Mouse (Mus musculus) heart, embryonic 10.5 days (tissue): ENCODE results near the gene Bpifc. TPM values are rescaled to one million over a fixed set of nuclear protein-coding genes. Genes with fewer than 3 reads are reported as not detected.

Source experiments
- DNase-seq: peaks from one replicate; pipeline ENCODE4 v3.0.0-alpha.2; 2017; ENCODE audit warnings: low spot score
- H3K27ac ChIP-seq: fragments of 300-500 bp; sonication (generic); 2 replicates; pipeline ENCODE4 v1.5.1; 2016; ENCODE audit warnings: mild to moderate bottlenecking
- H3K27me3 ChIP-seq: fragments of 300-500 bp; sonication (generic); 2 replicates; pipeline ENCODE4 v1.6.1; 2016; ENCODE audit warnings: mild to moderate bottlenecking; ENCODE audit not compliant: poor library complexity, insufficient read depth, severe bottlenecking
- H3K36me3 ChIP-seq: fragments of 300-500 bp; sonication (generic); 2 replicates; pipeline ENCODE4 v1.6.1; 2016; ENCODE audit warnings: mild to moderate bottlenecking, moderate library complexity
- H3K4me1 ChIP-seq: fragments of 300-500 bp; sonication (generic); 2 replicates; pipeline ENCODE4 v1.6.1; 2016; ENCODE audit warnings: mild to moderate bottlenecking
- H3K4me3 ChIP-seq: fragments of 300-500 bp; sonication (generic); 2 replicates; pipeline ENCODE4 v1.5.1; 2016; ENCODE audit warnings: mild to moderate bottlenecking, moderate library complexity
- H3K9me3 ChIP-seq: fragments of 300-500 bp; sonication (generic); 2 replicates; pipeline ENCODE4 v1.6.1; 2016; ENCODE audit warnings: mild to moderate bottlenecking, moderate library complexity
- WGBS: fragments of 180-500 bp; shearing (Covaris S2); methylation state at CpG from one replicate; pipeline ENCODE4 v1.1.7; 2016; 5-methylcytosine and 5-hydroxymethylcytosine counted together
- polyA plus RNA-seq: library from polyadenylated mRNA; unstranded; fragments of >200 nt; fragmentation: Nextera tagmentation; extraction: Ambion mirVana; gene quantifications from 2 replicates; pipeline ENCODE4 v1.2.1, GENCODE M21; 2016

Gene Bpifc
- 0.13 TPM in 1 of 2 replicates, not detected in the other for polyA plus RNA-seq

DNA sequence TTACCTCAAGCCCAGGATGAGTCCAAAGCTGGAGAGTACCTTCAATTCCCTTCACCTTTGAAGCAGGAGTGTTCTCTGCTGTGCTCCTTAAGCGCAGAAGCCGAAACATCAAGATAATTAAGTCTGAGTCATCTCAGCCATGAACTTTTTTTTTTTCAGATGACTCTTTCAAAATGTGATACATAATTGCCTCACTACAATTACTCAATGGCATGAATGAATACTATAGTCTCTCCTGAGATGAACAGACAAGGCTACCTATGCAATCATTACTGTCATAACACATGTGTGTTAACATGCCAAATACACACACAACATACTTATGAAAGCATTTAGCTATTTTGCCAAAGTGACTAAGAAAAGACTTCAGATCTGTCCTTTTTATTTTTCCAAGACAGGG is at the start of gene Bpifc:
Bpifc (minus strand) TSS at position 115 of the 400 bp plus-strand sequence.
- no peak within 1 kb of the TSS for H3K27ac ChIP-seq
- H3K36me3 ChIP-seq = no peaks in the 10 kb centered on the region
- 91% methylated on average over 2 of the region's 2 CpGs for WGBS
- DNase-seq = no peak
- H3K9me3 ChIP-seq = no peaks in the 10 kb centered on the region
- no peak within 1 kb of the TSS for H3K4me3 ChIP-seq
- H3K27me3 ChIP-seq = no peaks in the 10 kb centered on the region
- no peaks in the 10 kb centered on the region for H3K4me1 ChIP-seq

DNA sequence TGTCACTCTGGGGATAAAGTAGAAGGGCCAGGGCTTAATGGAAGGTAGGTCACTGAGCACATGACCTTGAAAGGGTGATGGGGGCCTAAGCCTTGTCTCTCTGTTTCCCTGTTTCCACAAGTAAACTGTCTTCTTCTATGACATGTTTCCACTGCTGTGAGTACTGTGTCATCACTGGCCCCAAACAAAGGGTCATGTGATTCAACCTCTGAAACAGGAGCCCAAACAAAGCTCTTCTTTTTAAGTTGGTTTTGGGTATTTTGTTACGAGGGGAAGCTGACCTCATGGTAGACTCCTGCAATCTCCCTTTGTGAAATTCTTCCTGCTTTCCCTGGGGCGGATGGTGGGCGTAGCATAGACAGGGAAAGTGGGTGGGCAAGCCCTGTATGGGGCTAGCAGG is 48.6 kb upstream of the Bpifc start:
- Histone ChIP-seq H3K9me3 (peaks cover 2% of the 10 kb centered on the region; the same call in 1 of the 2 replicates), H3K27me3 (no peaks in the 10 kb centered on the region), H3K4me1 (peaks cover 10% of the 10 kb centered on the region; the same call in 1 of the 2 replicates), H3K27ac (no peak overlapping the region), H3K36me3 (peaks cover 2% of the 10 kb centered on the region; the same call in 1 of the 2 replicates), H3K4me3 (no peak overlapping the region)
- WGBS = 62% methylated on average over 3 of the region's 3 CpGs
- no peak for DNase-seq

GRCm38 (mm10) chr10:86057712-86058111 is 46.0 kb upstream of the Bpifc start:
- Histone ChIP-seq H3K27ac (no peak overlapping the region), H3K9me3 (peaks cover 2% of the 10 kb centered on the region; the same call in 1 of the 2 replicates), H3K4me3 (no peak overlapping the region), H3K36me3 (peaks cover 2% of the 10 kb centered on the region; the same call in 1 of the 2 replicates), H3K4me1 (peaks cover 12% of the 10 kb centered on the region), H3K27me3 (no peaks in the 10 kb centered on the region)
- 42% methylated on average over 2 of the region's 2 CpGs for whole genome bisulfite sequencing
- DNase-seq = no peak

DNA sequence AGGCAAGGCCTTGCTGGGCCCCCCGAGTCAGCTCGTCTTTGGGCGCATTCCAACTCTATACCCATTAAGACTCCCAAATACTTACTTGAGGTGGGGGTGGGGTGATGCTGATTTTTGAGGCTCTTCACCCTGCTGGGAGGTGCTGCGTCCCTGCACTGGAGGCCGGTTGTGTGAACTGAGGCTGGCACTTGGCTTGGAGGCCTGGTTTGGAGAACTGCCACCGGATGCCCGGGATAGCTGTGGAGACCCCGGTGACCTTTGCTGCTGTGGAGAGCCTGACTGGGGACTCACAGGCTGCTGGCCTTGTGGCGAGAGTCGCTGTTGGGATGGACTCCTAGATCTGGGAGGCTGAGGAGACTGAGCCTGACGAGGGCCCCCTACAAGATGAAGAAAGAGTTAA is 45.6 kb upstream of the Bpifc start:
- H3K27ac ChIP-seq = no peak overlapping the region

GRCm38 (mm10) chr10:86056297-86056903 is 44.7 kb upstream of the Bpifc start:
- peaks cover 2% of the 10 kb centered on the region; the same call in 1 of the 2 replicates for H3K36me3 ChIP-seq
- peaks cover 16% of the 10 kb centered on the region for H3K4me1 ChIP-seq
- WGBS = 80% methylated on average over 8 of the region's 8 CpGs
- no peaks in the 10 kb centered on the region for H3K27me3 ChIP-seq
- peak; percentile 51 for DNase-seq
- no peak overlapping the region for H3K4me3 ChIP-seq
- 0 out of 2 replicates have a peak, but pooled peaks cover 2% of the 10 kb centered on the region for H3K9me3 ChIP-seq
- no peak overlapping the region for H3K27ac ChIP-seq

More for the DNA sequence above, 45.6 kb upstream of the Bpifc start:
- H3K4me3 ChIP-seq = no peak overlapping the region
- peaks cover 2% of the 10 kb centered on the region; the same call in 1 of the 2 replicates for H3K36me3 ChIP-seq
- peaks cover 16% of the 10 kb centered on the region for H3K4me1 ChIP-seq
- peaks cover 2% of the 10 kb centered on the region; the same call in 1 of the 2 replicates for H3K9me3 ChIP-seq
- H3K27me3 ChIP-seq = no peaks in the 10 kb centered on the region
- DNase-seq = peak; percentile 62
- WGBS = 84% methylated on average over 11 of the region's 11 CpGs

- WGBS = 69% methylated on average over 10 of the region's 10 CpGs
- peak; percentile 43 for DNase-seq
- Histone ChIP-seq H3K36me3 (peaks cover 10% of the 10 kb centered on the region; the same call in 1 of the 2 replicates), H3K4me3 (no peak overlapping the region), H3K27ac (no peak overlapping the region), H3K27me3 (no peaks in the 10 kb centered on the region), H3K9me3 (0 out of 2 replicates have a peak, but pooled peaks cover 2% of the 10 kb centered on the region), H3K4me1 (peaks cover 16% of the 10 kb centered on the region)
These were observed 41.3 kb upstream of the Bpifc start for GRCm38 (mm10) chr10:86052818-86053522.

GRCm38 (mm10) chr10:86050522-86050921 is 38.8 kb upstream of the Bpifc start:
- WGBS = 82% methylated on average over 2 of the region's 2 CpGs
- Histone ChIP-seq H3K4me1 (peaks cover 10% of the 10 kb centered on the region), H3K4me3 (no peak overlapping the region), H3K27ac (no peak overlapping the region), H3K9me3 (no peaks in the 10 kb centered on the region), H3K27me3 (no peaks in the 10 kb centered on the region), H3K36me3 (peaks cover 15% of the 10 kb centered on the region)
- peak; percentile 46 for DNase-seq

DNA sequence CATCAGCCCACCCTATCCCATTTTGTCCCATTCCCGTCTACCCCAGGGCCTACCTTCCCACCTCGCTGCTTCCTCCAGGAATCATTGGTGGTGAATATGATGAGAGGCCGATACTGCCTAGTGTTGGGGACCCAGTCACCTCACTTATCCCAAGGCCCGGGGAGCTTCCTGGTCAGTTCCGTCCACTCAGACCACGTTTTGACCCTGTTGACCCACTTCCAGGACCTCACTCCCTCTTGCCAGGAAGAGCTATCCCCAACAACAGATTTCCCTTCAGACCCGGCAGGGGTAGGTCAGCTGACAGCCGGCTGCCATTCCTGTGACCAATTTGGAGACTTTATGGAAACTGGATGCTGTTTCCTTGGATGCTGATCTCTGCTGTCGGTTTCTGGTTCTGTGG is 36.1 kb upstream of the Bpifc start:
- peaks cover 5% of the 10 kb centered on the region for H3K4me1 ChIP-seq
- H3K9me3 ChIP-seq = no peaks in the 10 kb centered on the region
- H3K4me3 ChIP-seq = no peak overlapping the region
- peaks cover 23% of the 10 kb centered on the region for H3K36me3 ChIP-seq
- DNase-seq = peak; percentile 58
- H3K27ac ChIP-seq = no peak overlapping the region
- WGBS = 91% methylated on average over 9 of the region's 9 CpGs
- H3K27me3 ChIP-seq = no peaks in the 10 kb centered on the region

GRCm38 (mm10) chr10:86046371-86046770 is 34.7 kb upstream of the Bpifc start:
- no peak overlapping the region for H3K27ac ChIP-seq
- peaks cover 22% of the 10 kb centered on the region for H3K36me3 ChIP-seq
- WGBS = 85% methylated on average over 1 of the region's 1 CpGs
- H3K9me3 ChIP-seq = no peaks in the 10 kb centered on the region
- no peaks in the 10 kb centered on the region for H3K27me3 ChIP-seq
- peak; percentile 56 for DNase-seq
- H3K4me3 ChIP-seq = no peak overlapping the region
- H3K4me1 ChIP-seq = no peaks in the 10 kb centered on the region

- DNase-seq = no peak
- Histone ChIP-seq H3K36me3 (peaks cover 24% of the 10 kb centered on the region), H3K27me3 (no peaks in the 10 kb centered on the region), H3K27ac (no peak overlapping the region), H3K4me3 (no peak overlapping the region), H3K4me1 (no peaks in the 10 kb centered on the region), H3K9me3 (no peaks in the 10 kb centered on the region)
- 86% methylated on average over 8 of the region's 8 CpGs for WGBS
These were observed 32.4 kb upstream of the Bpifc start for GRCm38 (mm10) chr10:86044066-86044465.

GRCm38 (mm10) chr10:86043651-86044050 is 32.0 kb upstream of the Bpifc start:
- DNase-seq = no peak
- Histone ChIP-seq H3K4me3 (no peak overlapping the region), H3K27ac (no peak overlapping the region), H3K4me1 (no peaks in the 10 kb centered on the region), H3K27me3 (no peaks in the 10 kb centered on the region), H3K9me3 (no peaks in the 10 kb centered on the region), H3K36me3 (peaks cover 26% of the 10 kb centered on the region)
- WGBS = 82% methylated on average over 4 of the region's 4 CpGs

- Histone ChIP-seq H3K36me3 (peaks cover 34% of the 10 kb centered on the region), H3K27me3 (no peaks in the 10 kb centered on the region), H3K4me3 (no peak overlapping the region), H3K9me3 (no peaks in the 10 kb centered on the region), H3K4me1 (no peaks in the 10 kb centered on the region), H3K27ac (no peak overlapping the region)
- DNase-seq = no peak
- WGBS = 82% methylated on average over 2 of the region's 2 CpGs
These were observed 22.5 kb upstream of the Bpifc start for GRCm38 (mm10) chr10:86034007-86034728.

DNA sequence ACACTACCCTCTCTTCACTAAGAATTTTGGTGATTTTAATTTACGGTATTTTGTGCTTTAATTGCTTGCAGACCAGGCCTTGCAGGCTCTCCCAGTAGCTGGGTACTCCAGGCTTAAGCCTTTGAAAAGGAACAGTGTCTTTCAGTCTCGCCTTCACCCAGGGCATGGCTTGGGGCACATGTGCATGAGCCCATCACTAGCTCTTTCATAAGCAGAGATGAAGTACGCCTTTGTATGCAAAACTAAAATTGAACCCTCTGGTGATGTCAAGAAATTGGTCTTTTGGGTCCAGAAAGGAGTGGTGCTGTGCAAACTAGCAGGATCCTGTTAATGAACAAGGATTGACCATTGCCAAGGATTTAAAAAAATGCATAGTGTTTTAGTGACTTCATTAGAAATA is 20.8 kb upstream of the Bpifc start:
- Histone ChIP-seq H3K27me3 (no peaks in the 10 kb centered on the region), H3K36me3 (peaks cover 33% of the 10 kb centered on the region), H3K9me3 (no peaks in the 10 kb centered on the region), H3K27ac (no peak overlapping the region), H3K4me3 (no peak overlapping the region), H3K4me1 (no peaks in the 10 kb centered on the region)
- 82% methylated on average over 3 of the region's 3 CpGs for WGBS
- no peak for DNase-seq
